Mouse (Mus musculus) testis, postnatal 14 days (tissue): ENCODE data around the gene Saa3.
"Not testable (repeated sequence)": the region's sequence is repeated elsewhere in the genome, so short reads cannot be mapped to it uniquely, and the experiment has no call there.

Source experiments
- DNase-seq: peaks from one replicate; pipeline ENCODE4 v3.0.0; 2021; ENCODE audit warnings: low spot score

Gene Saa3

GRCm38 (mm10) chr7:46712250-46712649 lies 3.2 kb downstream of the Saa3 start:
- DNase-seq: no peak

GRCm38 (mm10) chr7:46710390-46710844 lies 5.1 kb downstream of the Saa3 start, which contains the start of gene Saal1:
TSS of gene Saal1 (minus strand) at chr7:46710680.
- peak; percentile 87 for DNase-seq

- DNase-seq: no peak
Observed at GRCm38 (mm10) chr7:46700521-46701025, 14.9 kb downstream of the Saa3 start.

- DNase-seq: no peak
Observed at GRCm38 (mm10) chr7:46696754-46697153, 18.7 kb downstream of the Saa3 start.

- no peak for DNase-seq
Observed at GRCm38 (mm10) chr7:46686827-46687226, 28.7 kb downstream of the Saa3 start.

GRCm38 (mm10) chr7:46680732-46681131 lies 34.8 kb downstream of the Saa3 start:
- no peak for DNase-seq

- DNase-seq: not testable (repeated sequence)
Observed at GRCm38 (mm10) chr7:46679044-46679443, 36.5 kb downstream of the Saa3 start.

GRCm38 (mm10) chr7:46678417-46678816 lies 37.1 kb downstream of the Saa3 start:
- no peak for DNase-seq

- no peak for DNase-seq
Observed at GRCm38 (mm10) chr7:46676808-46677360, 38.6 kb downstream of the Saa3 start.

GRCm38 (mm10) chr7:46675886-46676285 lies 39.6 kb downstream of the Saa3 start:
- no peak for DNase-seq

GRCm38 (mm10) chr7:46675061-46675460 lies 40.4 kb downstream of the Saa3 start:
- DNase-seq: no peak

GRCm38 (mm10) chr7:46672160-46672672 lies 43.3 kb downstream of the Saa3 start, which contains the start of gene Tph1:
TSS of gene Tph1 (minus strand) at chr7:46672537.
- no peak for DNase-seq

- no peak for DNase-seq
Observed at GRCm38 (mm10) chr7:46667256-46667655, 48.2 kb downstream of the Saa3 start.

GRCm38 (mm10) chr7:46665236-46665635 lies 50.3 kb downstream of the Saa3 start:
- DNase-seq: no peak
